Mouse (Mus musculus): ENCODE measurements at regions not wholly inside any gene's neighbourhood (a gene's known extent, or its start where the extent isn't known, plus 50 kb on each side); places are given as distances from the start of the nearest gene placed in this dataset.
A peak's percentile ranks its signal among the peaks of the same experiment; 100 is the strongest.
"Not testable (repeated sequence)": the region's sequence is repeated elsewhere in the genome, so short reads cannot be mapped to it uniquely, and the experiment has no call there.

DNA sequence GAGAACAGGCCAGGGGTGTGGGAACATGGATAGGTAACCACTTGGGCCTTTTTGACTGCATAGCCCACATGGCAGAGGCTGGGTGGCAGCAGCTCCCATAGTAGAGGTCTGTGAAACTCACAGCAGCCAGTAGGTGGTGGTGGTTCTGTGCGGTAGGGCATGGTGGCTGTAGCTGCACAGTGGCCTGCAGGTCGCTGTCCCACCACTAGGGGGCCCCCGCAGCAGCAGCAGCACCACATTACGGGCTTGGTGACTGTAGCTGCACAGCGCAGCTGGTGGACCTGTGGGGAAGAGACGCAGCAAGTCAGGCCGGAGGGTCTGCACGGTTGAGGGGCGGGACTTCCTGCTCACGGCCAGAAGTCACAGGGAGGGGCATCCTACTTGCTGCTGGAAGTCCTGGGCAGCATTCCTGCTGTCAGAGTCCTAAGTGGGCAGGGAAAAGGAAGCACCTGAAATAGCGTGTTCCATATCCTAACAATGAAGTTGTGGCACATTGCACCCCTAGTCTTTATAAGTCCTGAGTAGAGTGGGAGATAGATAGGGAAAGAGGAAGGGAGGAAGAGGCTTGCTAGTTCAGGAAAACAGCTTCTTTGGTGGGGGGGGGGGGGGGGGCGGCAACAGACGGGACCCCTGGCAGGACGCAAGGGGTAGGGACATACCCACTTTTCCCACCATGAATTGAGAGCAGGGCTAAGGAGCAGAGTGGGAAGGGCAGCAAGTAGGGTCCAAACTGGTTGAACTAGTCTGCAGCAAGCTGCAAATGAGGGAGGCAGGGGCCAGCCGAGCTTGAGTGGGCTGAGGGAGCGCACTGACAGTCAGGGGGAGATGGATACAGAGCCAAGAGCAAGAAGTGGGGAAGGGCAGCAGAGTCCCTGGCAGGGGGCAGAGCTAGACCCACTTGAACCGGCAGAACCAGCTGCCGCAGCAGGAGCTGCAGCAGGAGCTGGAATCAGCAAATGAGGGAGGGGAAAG, 141.4 kb downstream of the Zxdb start:
- DNase-seq (ENCODE audit: low spot score): peak; percentile 89
- WGBS: 15% methylated on average over 18 of the region's 18 CpGs
- Histone ChIP-seq H3K4me3 (peak overlapping the region; percentile 49), H3K4me1 (peaks cover 4% of the 10 kb centered on the region; the same call in 1 of the 2 replicates), H3K36me3 (no peaks in the 10 kb centered on the region), H3K9me3 (replicated peaks) (no peaks in the 10 kb centered on the region), H3K27ac (peak overlapping the region; percentile 58; the same call in 1 of the 2 replicates), H3K27me3 (ENCODE audit: low read depth, poor library complexity, severe bottlenecking) (peaks cover 27% of the 10 kb centered on the region)

DNA sequence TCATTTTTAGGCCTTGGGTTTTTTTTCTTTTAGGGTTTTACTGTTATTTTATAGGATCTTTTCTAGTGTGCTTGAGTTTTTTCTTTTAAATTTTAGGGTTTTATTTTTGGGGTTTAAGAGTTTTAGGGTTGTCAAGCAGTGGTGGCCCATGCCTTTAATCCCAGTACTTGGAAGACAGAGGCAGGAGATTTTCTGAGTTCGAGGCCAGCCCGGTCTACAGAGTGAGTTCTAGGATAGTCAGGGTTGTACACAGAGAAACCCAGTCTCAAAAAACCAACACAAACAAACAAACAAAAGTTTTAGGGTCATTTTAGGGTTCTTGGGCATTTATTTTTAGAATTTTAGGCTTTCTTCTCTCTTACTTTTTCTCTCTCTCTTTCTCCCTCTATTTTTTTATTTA, 142.9 kb downstream of the Spin4 start:
- H3K27ac ChIP-seq; DNase-seq (ENCODE audit: low spot score); H3K4me3 ChIP-seq; H3K27me3 ChIP-seq (ENCODE audit: low read depth, poor library complexity, severe bottlenecking); H3K36me3 ChIP-seq; H3K4me1 ChIP-seq; H3K9me3 ChIP-seq (replicated peaks): not testable (repeated sequence)
- 93% methylated on average over 2 of the region's 2 CpGs for WGBS
